Mouse (Mus musculus) heart, embryonic 11.5 days (tissue): ENCODE measurements at regions not wholly inside any gene's neighbourhood (a gene's known extent, or its start where the extent isn't known, plus 50 kb on each side); places are given as distances from the start of the nearest gene placed in this dataset.

Experiments used
- ATAC-seq: fragments of 200-750 bp; cut with Nextera tagmentation; replicated peaks from 2 replicates; pipeline ENCODE4 v1.8.0; 2017; ENCODE audit warnings: moderate library complexity; ENCODE audit not compliant: insufficient number of reproducible peaks, low FRiP score, low TSS enrichment
- H3K27ac ChIP-seq: fragments of 300-500 bp; sonication (generic); 2 replicates; pipeline ENCODE4 v1.5.1; 2014; ENCODE audit warnings: mild to moderate bottlenecking, low read depth, low read length
- H3K27me3 ChIP-seq: fragments of 300-500 bp; sonication (generic); 2 replicates; pipeline ENCODE4 v1.6.1; 2014; ENCODE audit warnings: mild to moderate bottlenecking, low read length, mixed read lengths; ENCODE audit not compliant: control insufficient read depth, insufficient read depth
- H3K36me3 ChIP-seq: fragments of 300-500 bp; sonication (generic); 2 replicates; pipeline ENCODE4 v1.6.1; 2014; ENCODE audit warnings: mild to moderate bottlenecking, low read length, moderate library complexity, mixed read lengths; ENCODE audit not compliant: control insufficient read depth, insufficient read depth
- H3K4me1 ChIP-seq: fragments of 300-500 bp; sonication (generic); 2 replicates; pipeline ENCODE4 v1.6.1; 2014; ENCODE audit warnings: low read length; ENCODE audit not compliant: control insufficient read depth, insufficient read depth
- H3K4me2 ChIP-seq: fragments of 300-500 bp; sonication (generic); 2 replicates; pipeline ENCODE4 v1.6.1; 2014; ENCODE audit warnings: mild to moderate bottlenecking, moderate library complexity
- H3K4me3 ChIP-seq: fragments of 300-500 bp; sonication (generic); 2 replicates; pipeline ENCODE4 v1.5.1; 2014; ENCODE audit warnings: low read depth, low read length
- H3K9ac ChIP-seq: fragments of 300-500 bp; sonication (generic); 2 replicates; pipeline ENCODE4 v1.6.1; 2014; ENCODE audit warnings: mild to moderate bottlenecking, low read depth, low read length, moderate library complexity
- H3K9me3 ChIP-seq: fragments of 300-500 bp; sonication (generic); replicated peaks from 2 replicates; pipeline ENCODE4 v1.6.1; 2016; ENCODE audit warnings: low read length; ENCODE audit not compliant: control insufficient read depth
- WGBS: fragments of 180-500 bp; shearing (Covaris S2); extraction: QIAGEN DNeasy Blood & Tissue Kit; methylation state at CpG from one replicate; pipeline ENCODE4 v1.1.7; 2014; ENCODE audit not compliant: insufficient replicate concordance; 5-methylcytosine and 5-hydroxymethylcytosine counted together

- ATAC-seq, result peak; percentile 39; the same call in 1 of the 2 replicates
- Histone ChIP-seq H3K27ac (no peak overlapping the region), H3K4me1 (peaks cover 3% of the 10 kb centered on the region; the same call in 1 of the 2 replicates), H3K27me3 (no peaks in the 10 kb centered on the region), H3K9me3 (no peaks in the 10 kb centered on the region), H3K9ac (no peak overlapping the region), H3K36me3 (no peaks in the 10 kb centered on the region), H3K4me2 (no peak overlapping the region), H3K4me3 (no peak overlapping the region)
- 36% methylated on average over 9 of the region's 9 CpGs for WGBS
Measured at GRCm38 (mm10) chr10:91297792-91298460, 116.8 kb upstream of the Tmpo start.

- ATAC-seq, result no peak
- H3K4me3 ChIP-seq, result no peak overlapping the region
- no peaks in the 10 kb centered on the region for H3K27me3 ChIP-seq
- WGBS, result 81% methylated on average over 8 of the region's 8 CpGs
- H3K9me3 ChIP-seq, result no peaks in the 10 kb centered on the region
- no peak overlapping the region for H3K27ac ChIP-seq
- no peak overlapping the region for H3K9ac ChIP-seq
- H3K36me3 ChIP-seq, result no peaks in the 10 kb centered on the region
- H3K4me1 ChIP-seq, result peaks cover 3% of the 10 kb centered on the region; the same call in 1 of the 2 replicates
- no peak overlapping the region for H3K4me2 ChIP-seq
Measured at GRCm38 (mm10) chr10:91295345-91295744, 114.2 kb upstream of the Tmpo start.

GRCm38 (mm10) chr10:91293226-91293625, 112.1 kb upstream of the Tmpo start:
- Histone ChIP-seq H3K4me1 (no peaks in the 10 kb centered on the region), H3K27ac (no peak overlapping the region), H3K9ac (no peak overlapping the region), H3K4me3 (no peak overlapping the region), H3K27me3 (no peaks in the 10 kb centered on the region), H3K4me2 (no peak overlapping the region), H3K36me3 (no peaks in the 10 kb centered on the region), H3K9me3 (no peaks in the 10 kb centered on the region)
- no peak for ATAC-seq
- WGBS, result 83% methylated on average over 6 of the region's 6 CpGs

- no peak overlapping the region for H3K4me3 ChIP-seq
- H3K4me2 ChIP-seq, result no peak overlapping the region
- WGBS, result 86% methylated on average over 9 of the region's 9 CpGs
- H3K36me3 ChIP-seq, result no peaks in the 10 kb centered on the region
- H3K27ac ChIP-seq, result no peak overlapping the region
- ATAC-seq, result no peak
- no peaks in the 10 kb centered on the region for H3K4me1 ChIP-seq
- no peak overlapping the region for H3K9ac ChIP-seq
- H3K27me3 ChIP-seq, result no peaks in the 10 kb centered on the region
- no peaks in the 10 kb centered on the region for H3K9me3 ChIP-seq
Measured at GRCm38 (mm10) chr10:91284259-91284658, 103.1 kb upstream of the Tmpo start.

- H3K9ac ChIP-seq, result peak overlapping the region; percentile 56
- no peaks in the 10 kb centered on the region for H3K4me1 ChIP-seq
- peak overlapping the region; percentile 55 for H3K4me2 ChIP-seq
- H3K36me3 ChIP-seq, result no peaks in the 10 kb centered on the region
- ATAC-seq, result 0 out of 2 replicates have a peak, but pooled peaks have one; percentile 16
- peak overlapping the region; percentile 15; the same call in 1 of the 2 replicates for H3K4me3 ChIP-seq
- H3K9me3 ChIP-seq, result no peaks in the 10 kb centered on the region
- H3K27ac ChIP-seq, result no peak overlapping the region
- 12% methylated on average over 14 of the region's 14 CpGs for WGBS
- no peaks in the 10 kb centered on the region for H3K27me3 ChIP-seq
Measured at GRCm38 (mm10) chr10:91270955-91271741, 90.0 kb upstream of the Tmpo start.

GRCm38 (mm10) chr10:91270268-91270954, 89.3 kb upstream of the Tmpo start:
- WGBS, result 8% methylated on average over 14 of the region's 14 CpGs

GRCm38 (mm10) chr10:91267886-91268285, 86.8 kb upstream of the Tmpo start:
- Histone ChIP-seq H3K4me2 (no peak overlapping the region), H3K27ac (no peak overlapping the region), H3K36me3 (no peaks in the 10 kb centered on the region), H3K9me3 (no peaks in the 10 kb centered on the region), H3K9ac (no peak overlapping the region), H3K27me3 (no peaks in the 10 kb centered on the region), H3K4me1 (no peaks in the 10 kb centered on the region), H3K4me3 (no peak overlapping the region)
- ATAC-seq, result no peak
- 70% methylated on average over 6 of the region's 6 CpGs for WGBS

More at GRCm38 (mm10) chr10:91270268-91270954, 89.3 kb upstream of the Tmpo start:
- Histone ChIP-seq H3K4me3 (peak overlapping the region; percentile 15; the same call in 1 of the 2 replicates), H3K36me3 (no peaks in the 10 kb centered on the region), H3K9me3 (no peaks in the 10 kb centered on the region), H3K27ac (no peak overlapping the region), H3K4me1 (no peaks in the 10 kb centered on the region), H3K4me2 (peak overlapping the region; percentile 55), H3K9ac (peak overlapping the region; percentile 56), H3K27me3 (no peaks in the 10 kb centered on the region)
- 0 out of 2 replicates have a peak, but pooled peaks have one; percentile 36 for ATAC-seq

- H3K36me3 ChIP-seq, result no peaks in the 10 kb centered on the region
- no peak overlapping the region for H3K4me2 ChIP-seq
- no peaks in the 10 kb centered on the region for H3K4me1 ChIP-seq
- H3K4me3 ChIP-seq, result no peak overlapping the region
- no peak overlapping the region for H3K9ac ChIP-seq
- ATAC-seq, result no peak
- H3K27me3 ChIP-seq, result no peaks in the 10 kb centered on the region
- no peaks in the 10 kb centered on the region for H3K9me3 ChIP-seq
- 88% methylated on average over 10 of the region's 10 CpGs for WGBS
- no peak overlapping the region for H3K27ac ChIP-seq
Measured at GRCm38 (mm10) chr10:91260416-91260815, 79.3 kb upstream of the Tmpo start.
